Mouse (Mus musculus) midbrain, embryonic 15.5 days (tissue): ENCODE results near the gene Epb41l1. TPM values are rescaled to one million over a fixed set of nuclear protein-coding genes. Genes with fewer than 3 reads are reported as not detected.

ENCODE experiments used
- ATAC-seq: fragments of 200-750 bp; cut with Nextera tagmentation; replicated peaks from 2 replicates; pipeline ENCODE4 v1.8.0; 2017; ENCODE audit warnings: moderate TSS enrichment
- H3K27ac ChIP-seq: fragments of 300-500 bp; sonication (generic); 2 replicates; pipeline ENCODE4 v1.5.1; 2015; ENCODE audit warnings: mild to moderate bottlenecking, inconsistent platforms
- H3K27me3 ChIP-seq: fragments of 300-500 bp; sonication (generic); replicated peaks from 2 replicates; pipeline ENCODE4 v1.6.1; 2015; ENCODE audit warnings: inconsistent platforms
- H3K36me3 ChIP-seq: fragments of 300-500 bp; sonication (generic); replicated peaks from 2 replicates; pipeline ENCODE4 v1.6.1; 2015; ENCODE audit warnings: inconsistent platforms
- H3K4me1 ChIP-seq: fragments of 300-500 bp; sonication (generic); 2 replicates; pipeline ENCODE4 v1.6.1; 2015; ENCODE audit warnings: inconsistent platforms
- H3K4me2 ChIP-seq: fragments of 300-500 bp; sonication (generic); 2 replicates; pipeline ENCODE4 v1.6.1; 2015; ENCODE audit warnings: inconsistent platforms, mild to moderate bottlenecking, moderate library complexity
- H3K4me3 ChIP-seq: fragments of 300-500 bp; sonication (generic); 2 replicates; pipeline ENCODE4 v1.5.1; 2015; ENCODE audit warnings: mild to moderate bottlenecking, inconsistent platforms
- H3K9ac ChIP-seq: fragments of 300-500 bp; sonication (generic); 2 replicates; pipeline ENCODE4 v1.6.1; 2015; ENCODE audit warnings: mild to moderate bottlenecking, inconsistent platforms
- H3K9me3 ChIP-seq: fragments of 300-500 bp; sonication (generic); 2 replicates; pipeline ENCODE4 v1.6.1; 2016; ENCODE audit warnings: inconsistent platforms
- WGBS: fragments of 180-500 bp; shearing (Covaris S2); methylation state at CpG from one replicate; pipeline ENCODE4 v1.1.7; 2015; ENCODE audit warnings: mixed read lengths; 5-methylcytosine and 5-hydroxymethylcytosine counted together
- polyA plus RNA-seq: library from polyadenylated mRNA; unstranded; fragments of >200 nt; fragmentation: Nextera tagmentation; extraction: Ambion mirVana; gene quantifications from 2 replicates; pipeline ENCODE4 v1.2.1, GENCODE M21; 2015

Epb41l1 gene
- polyA plus RNA-seq, 1 experiment from 2014 or later = 19.6 TPM

GRCm38 (mm10) chr2:156533160-156533559 is 112.5 kb downstream of the Epb41l1 start:
- Histone ChIP-seq H3K36me3 (peaks cover 8% of the 10 kb centered on the region; the same call in 1 of the 2 replicates), H3K9ac (no peak overlapping the region), H3K27me3 (no peaks in the 10 kb centered on the region), H3K4me1 (no peaks in the 10 kb centered on the region), H3K4me2 (no peak overlapping the region), H3K27ac (no peak overlapping the region), H3K9me3 (no peaks in the 10 kb centered on the region), H3K4me3 (no peak overlapping the region)
- no peak for ATAC-seq
- WGBS = 76% methylated on average over 2 of the region's 2 CpGs

GRCm38 (mm10) chr2:156538817-156539555 is 118.3 kb downstream of the Epb41l1 start:
- Histone ChIP-seq H3K9me3 (no peaks in the 10 kb centered on the region), H3K9ac (no peak overlapping the region), H3K27me3 (no peaks in the 10 kb centered on the region), H3K36me3 (peaks cover 25% of the 10 kb centered on the region), H3K4me1 (no peaks in the 10 kb centered on the region), H3K27ac (no peak overlapping the region), H3K4me2 (no peak overlapping the region), H3K4me3 (no peak overlapping the region)
- WGBS = 85% methylated on average over 7 of the region's 7 CpGs
- no peak for ATAC-seq

GRCm38 (mm10) chr2:156540991-156541390 is 120.3 kb downstream of the Epb41l1 start:
- Histone ChIP-seq H3K4me3 (no peak overlapping the region), H3K27me3 (no peaks in the 10 kb centered on the region), H3K4me2 (no peak overlapping the region), H3K4me1 (no peaks in the 10 kb centered on the region), H3K9ac (no peak overlapping the region), H3K36me3 (peaks cover 22% of the 10 kb centered on the region), H3K9me3 (no peaks in the 10 kb centered on the region), H3K27ac (no peak overlapping the region)
- ATAC-seq = no peak
- WGBS = 85% methylated on average over 7 of the region's 7 CpGs

GRCm38 (mm10) chr2:156542410-156542809 is 121.7 kb downstream of the Epb41l1 start:
- H3K4me1 ChIP-seq = peaks cover 6% of the 10 kb centered on the region
- no peak overlapping the region for H3K27ac ChIP-seq
- no peak overlapping the region for H3K4me3 ChIP-seq
- no peaks in the 10 kb centered on the region for H3K9me3 ChIP-seq
- 73% methylated on average over 8 of the region's 8 CpGs for WGBS
- no peak overlapping the region for H3K4me2 ChIP-seq
- no peak for ATAC-seq
- H3K27me3 ChIP-seq = no peaks in the 10 kb centered on the region
- H3K36me3 ChIP-seq = peaks cover 22% of the 10 kb centered on the region
- H3K9ac ChIP-seq = no peak overlapping the region

- Histone ChIP-seq H3K9ac (no peak overlapping the region), H3K27ac (no peak overlapping the region), H3K4me3 (no peak overlapping the region), H3K36me3 (peaks cover 18% of the 10 kb centered on the region), H3K27me3 (no peaks in the 10 kb centered on the region), H3K9me3 (no peaks in the 10 kb centered on the region), H3K4me2 (no peak overlapping the region), H3K4me1 (peaks cover 16% of the 10 kb centered on the region)
- no peak for ATAC-seq
- 82% methylated on average over 3 of the region's 3 CpGs for WGBS
Measured at GRCm38 (mm10) chr2:156543804-156544203, 123.1 kb downstream of the Epb41l1 start.

GRCm38 (mm10) chr2:156547123-156547891 is 126.6 kb downstream of the Epb41l1 start, which contains the start of gene Aar2:
Gene Aar2, plus strand, starts transcription at chr2:156547584.
- Histone ChIP-seq H3K27me3 (no peaks in the 10 kb centered on the region), H3K9me3 (no peaks in the 10 kb centered on the region), H3K4me3 (peak within 1 kb of the TSS; percentile 78), H3K27ac (peak within 1 kb of the TSS; percentile 70), H3K9ac (peak within 1 kb of the TSS; percentile 78), H3K4me2 (peak within 1 kb of the TSS; percentile 78), H3K36me3 (peaks cover 12% of the 10 kb centered on the region), H3K4me1 (peaks cover 32% of the 10 kb centered on the region)
- WGBS = 6% methylated on average over 39 of the region's 39 CpGs
- peak; percentile 58 for ATAC-seq

- H3K4me3 ChIP-seq = no peak overlapping the region
- H3K9ac ChIP-seq = no peak overlapping the region
- ATAC-seq = no peak
- peaks cover 26% of the 10 kb centered on the region for H3K4me1 ChIP-seq
- no peaks in the 10 kb centered on the region for H3K27me3 ChIP-seq
- no peaks in the 10 kb centered on the region for H3K9me3 ChIP-seq
- no peak overlapping the region for H3K4me2 ChIP-seq
- H3K36me3 ChIP-seq = peaks cover 20% of the 10 kb centered on the region
- WGBS = 93% methylated on average over 4 of the region's 4 CpGs
- H3K27ac ChIP-seq = no peak overlapping the region
Measured at GRCm38 (mm10) chr2:156552421-156552820, 131.7 kb downstream of the Epb41l1 start.

GRCm38 (mm10) chr2:156561808-156562207 is 141.1 kb downstream of the Epb41l1 start:
- no peak for ATAC-seq
- Histone ChIP-seq H3K4me3 (no peak overlapping the region), H3K4me1 (no peaks in the 10 kb centered on the region), H3K9me3 (no peaks in the 10 kb centered on the region), H3K4me2 (no peak overlapping the region), H3K27me3 (no peaks in the 10 kb centered on the region), H3K36me3 (peaks cover 11% of the 10 kb centered on the region; the same call in 1 of the 2 replicates), H3K9ac (no peak overlapping the region), H3K27ac (no peak overlapping the region)
- 95% methylated on average over 2 of the region's 2 CpGs for WGBS

- no peak overlapping the region for H3K27ac ChIP-seq
- ATAC-seq = no peak
- no peak overlapping the region for H3K4me3 ChIP-seq
- peaks cover 24% of the 10 kb centered on the region for H3K36me3 ChIP-seq
- no peaks in the 10 kb centered on the region for H3K27me3 ChIP-seq
- 81% methylated on average over 5 of the region's 5 CpGs for WGBS
- H3K4me1 ChIP-seq = no peaks in the 10 kb centered on the region
- no peaks in the 10 kb centered on the region for H3K9me3 ChIP-seq
- H3K4me2 ChIP-seq = no peak overlapping the region
- H3K9ac ChIP-seq = no peak overlapping the region
Measured at GRCm38 (mm10) chr2:156563557-156563956, 142.8 kb downstream of the Epb41l1 start.

GRCm38 (mm10) chr2:156566512-156566911 is 145.8 kb downstream of the Epb41l1 start:
- no peak for ATAC-seq
- WGBS = 87% methylated on average over 2 of the region's 2 CpGs
- H3K36me3 ChIP-seq = peaks cover 27% of the 10 kb centered on the region

GRCm38 (mm10) chr2:156568647-156569046 is 147.9 kb downstream of the Epb41l1 start:
- Histone ChIP-seq H3K9ac (no peak overlapping the region), H3K4me2 (no peak overlapping the region), H3K4me3 (no peak overlapping the region), H3K36me3 (peaks cover 27% of the 10 kb centered on the region), H3K9me3 (no peaks in the 10 kb centered on the region), H3K27me3 (no peaks in the 10 kb centered on the region), H3K4me1 (no peaks in the 10 kb centered on the region), H3K27ac (no peak overlapping the region)
- 92% methylated on average over 7 of the region's 7 CpGs for WGBS
- ATAC-seq = no peak

More at GRCm38 (mm10) chr2:156566512-156566911, 145.8 kb downstream of the Epb41l1 start:
- no peaks in the 10 kb centered on the region for H3K9me3 ChIP-seq
- H3K27me3 ChIP-seq = no peaks in the 10 kb centered on the region
- H3K4me2 ChIP-seq = no peak overlapping the region
- no peak overlapping the region for H3K9ac ChIP-seq
- no peak overlapping the region for H3K4me3 ChIP-seq
- no peak overlapping the region for H3K27ac ChIP-seq
- H3K4me1 ChIP-seq = no peaks in the 10 kb centered on the region

- no peak for ATAC-seq
- WGBS = 87% methylated on average over 3 of the region's 3 CpGs
Measured at GRCm38 (mm10) chr2:156569261-156569660, 148.6 kb downstream of the Epb41l1 start.

More at GRCm38 (mm10) chr2:156569261-156569660, 148.6 kb downstream of the Epb41l1 start:
- no peak overlapping the region for H3K4me3 ChIP-seq
- H3K27me3 ChIP-seq = no peaks in the 10 kb centered on the region
- H3K27ac ChIP-seq = no peak overlapping the region
- H3K36me3 ChIP-seq = peaks cover 27% of the 10 kb centered on the region
- no peaks in the 10 kb centered on the region for H3K9me3 ChIP-seq
- no peak overlapping the region for H3K4me2 ChIP-seq
- no peak overlapping the region for H3K9ac ChIP-seq
- H3K4me1 ChIP-seq = no peaks in the 10 kb centered on the region
